Mouse (Mus musculus) MEL-GATA-1-ER (cell line): ENCODE results near the gene Pbx3.

Experiments used
- DNase-seq: peaks from one replicate; pipeline ENCODE4 v3.0.0-alpha.2; 2012; ENCODE audit warnings: low read depth; ENCODE audit errors: extremely low read depth

Gene Pbx3

GRCm38 (mm10) chr2:34148214-34148613, 224.7 kb downstream of the Pbx3 start:
- DNase-seq = no peak

GRCm38 (mm10) chr2:34147476-34147875, 225.5 kb downstream of the Pbx3 start:
- DNase-seq = no peak

- DNase-seq = no peak
Observed at GRCm38 (mm10) chr2:34147036-34147435, 225.9 kb downstream of the Pbx3 start.

GRCm38 (mm10) chr2:34146431-34146830, 226.5 kb downstream of the Pbx3 start:
- no peak for DNase-seq

- no peak for DNase-seq
Observed at GRCm38 (mm10) chr2:34139470-34140158, 233.3 kb downstream of the Pbx3 start.

- DNase-seq = no peak
Observed at GRCm38 (mm10) chr2:34135316-34135715, 237.6 kb downstream of the Pbx3 start.

GRCm38 (mm10) chr2:34132751-34133150, 240.2 kb downstream of the Pbx3 start:
- no peak for DNase-seq

GRCm38 (mm10) chr2:34129674-34130267, 243.2 kb downstream of the Pbx3 start:
- no peak for DNase-seq

GRCm38 (mm10) chr2:34127871-34128270, 245.1 kb downstream of the Pbx3 start:
- no peak for DNase-seq

GRCm38 (mm10) chr2:34123896-34124295, 249.0 kb downstream of the Pbx3 start:
- no peak for DNase-seq
